Mouse (Mus musculus): Measurements from ENCODE around the gene Comtd1. TPM values are rescaled to one million over a fixed set of nuclear protein-coding genes. Genes with fewer than 3 reads are reported as not detected.

The Comtd1 gene
- polyA plus RNA-seq, 1 experiment from 2014 or later, result 38.6 TPM

GRCm38 (mm10) chr14:21802543-21803206, 46.1 kb downstream of the Comtd1 start:
- H3K4me2 ChIP-seq, result no peak overlapping the region
- no peaks in the 10 kb centered on the region for H3K9me3 ChIP-seq (replicated peaks; ENCODE audit: control insufficient read depth, low read length)
- no peak overlapping the region for H3K4me3 ChIP-seq (ENCODE audit: low read depth, low read length)
- H3K4me1 ChIP-seq (ENCODE audit: control insufficient read depth, insufficient read depth, low read length), result no peaks in the 10 kb centered on the region
- H3K36me3 ChIP-seq (ENCODE audit: control insufficient read depth, insufficient read depth, low read length), result no peaks in the 10 kb centered on the region
- WGBS (ENCODE audit: insufficient replicate concordance), result 93% methylated on average over 6 of the region's 6 CpGs
- no peak for ATAC-seq (replicated peaks; ENCODE audit: insufficient number of reproducible peaks, low FRiP score, low TSS enrichment)
- no peak overlapping the region for H3K27ac ChIP-seq (ENCODE audit: low read depth, low read length)
- H3K9ac ChIP-seq (ENCODE audit: low read depth, low read length), result no peak overlapping the region
- H3K27me3 ChIP-seq (ENCODE audit: control insufficient read depth, insufficient read depth, low read length), result no peaks in the 10 kb centered on the region

- Histone ChIP-seq H3K9me3 (replicated peaks; ENCODE audit: control insufficient read depth, low read length) (no peaks in the 10 kb centered on the region), H3K4me1 (ENCODE audit: control insufficient read depth, insufficient read depth, low read length) (no peaks in the 10 kb centered on the region), H3K9ac (ENCODE audit: low read depth, low read length) (no peak overlapping the region), H3K27me3 (ENCODE audit: control insufficient read depth, insufficient read depth, low read length) (no peaks in the 10 kb centered on the region), H3K27ac (ENCODE audit: low read depth, low read length) (no peak overlapping the region), H3K36me3 (ENCODE audit: control insufficient read depth, insufficient read depth, low read length) (no peaks in the 10 kb centered on the region), H3K4me3 (ENCODE audit: low read depth, low read length) (no peak overlapping the region), H3K4me2 (no peak overlapping the region)
- no peak for ATAC-seq (replicated peaks; ENCODE audit: insufficient number of reproducible peaks, low FRiP score, low TSS enrichment)
- 74% methylated on average over 7 of the region's 7 CpGs for WGBS (ENCODE audit: insufficient replicate concordance)
Observed at GRCm38 (mm10) chr14:21801624-21802023, 47.2 kb downstream of the Comtd1 start.

DNA sequence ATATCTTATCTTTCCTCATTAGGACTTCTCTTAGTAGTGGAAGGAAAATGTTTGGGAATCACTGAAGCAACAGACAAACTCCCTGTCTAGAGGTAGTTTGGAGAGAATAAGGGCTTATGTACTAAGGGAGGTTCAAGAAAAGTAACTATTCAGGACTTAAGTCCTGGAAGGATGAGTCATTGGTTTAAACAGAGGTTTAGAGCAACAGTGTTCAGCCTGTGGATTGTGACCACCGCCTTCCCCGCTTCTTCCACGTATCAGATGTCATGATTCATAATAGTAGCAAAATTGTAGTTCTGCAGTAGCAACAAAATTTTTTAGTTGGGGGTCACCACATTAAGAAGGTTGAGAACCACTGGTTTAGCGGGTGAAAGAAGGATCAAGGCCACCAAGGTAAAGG, 48.1 kb downstream of the Comtd1 start:
- Histone ChIP-seq H3K27me3 (ENCODE audit: control insufficient read depth, insufficient read depth, low read length) (no peaks in the 10 kb centered on the region), H3K27ac (ENCODE audit: low read depth, low read length) (no peak overlapping the region), H3K4me1 (ENCODE audit: control insufficient read depth, insufficient read depth, low read length) (no peaks in the 10 kb centered on the region), H3K9ac (ENCODE audit: low read depth, low read length) (no peak overlapping the region), H3K4me3 (ENCODE audit: low read depth, low read length) (no peak overlapping the region), H3K4me2 (no peak overlapping the region), H3K9me3 (replicated peaks; ENCODE audit: control insufficient read depth, low read length) (no peaks in the 10 kb centered on the region), H3K36me3 (ENCODE audit: control insufficient read depth, insufficient read depth, low read length) (no peaks in the 10 kb centered on the region)
- WGBS (ENCODE audit: insufficient replicate concordance), result 94% methylated on average over 4 of the region's 4 CpGs
- no peak for ATAC-seq (replicated peaks; ENCODE audit: insufficient number of reproducible peaks, low FRiP score, low TSS enrichment)

Other genes with a start within 250 kb of the Comtd1 start
- gene Dupd1, start 134.4 kb downstream of the Comtd1 start, polyA plus RNA-seq (2014; fragmentation: Nextera tagmentation; extraction: Ambion mirVana), result 0.73 TPM in 1 of 2 replicates, not detected in the other
- 10.8 TPM in 2 replicates for gene Samd8, start 98.4 kb downstream of the Comtd1 start, polyA plus RNA-seq (2014; fragmentation: Nextera tagmentation; extraction: Ambion mirVana)
- gene Dusp13, start 97.8 kb downstream of the Comtd1 start, polyA plus RNA-seq (2014; fragmentation: Nextera tagmentation; extraction: Ambion mirVana), result not detected in 2 replicates
- gene Vdac2, start 23.7 kb downstream of the Comtd1 start, polyA plus RNA-seq (2014; fragmentation: Nextera tagmentation; extraction: Ambion mirVana), result 434 and 456 TPM in 2 replicates
- gene Zfp503, start 140.6 kb upstream of the Comtd1 start, polyA plus RNA-seq (2014; fragmentation: Nextera tagmentation; extraction: Ambion mirVana), result 2.3 and 3.3 TPM in 2 replicates
- gene Lrmda, start 170.7 kb upstream of the Comtd1 start, polyA plus RNA-seq (2014; fragmentation: Nextera tagmentation; extraction: Ambion mirVana), result 0.23 and 0.70 TPM in 2 replicates